Mouse (Mus musculus) limb, embryonic 15.5 days (tissue): ENCODE results near the gene Cnksr2. TPM values are rescaled to one million over a fixed set of nuclear protein-coding genes. Genes with fewer than 3 reads are reported as not detected.

Experiments used
- ATAC-seq: fragments of 200-750 bp; cut with Nextera tagmentation; 2 replicates; pipeline ENCODE4 v1.8.0; 2017; ENCODE audit warnings: low read depth, moderate TSS enrichment; ENCODE audit not compliant: insufficient number of reproducible peaks, low FRiP score, low TSS enrichment
- H3K27ac ChIP-seq: fragments of 300-500 bp; sonication (generic); 2 replicates; pipeline ENCODE4 v1.5.1; 2015; ENCODE audit warnings: moderate library complexity, mild to moderate bottlenecking, inconsistent platforms
- H3K27me3 ChIP-seq: fragments of 300-500 bp; sonication (generic); 2 replicates; pipeline ENCODE4 v1.6.1; 2015; ENCODE audit warnings: inconsistent platforms
- H3K36me3 ChIP-seq: fragments of 300-500 bp; sonication (generic); 2 replicates; pipeline ENCODE4 v1.6.1; 2015; ENCODE audit warnings: inconsistent platforms
- H3K4me1 ChIP-seq: fragments of 300-500 bp; sonication (generic); 2 replicates; pipeline ENCODE4 v1.6.1; 2015; ENCODE audit warnings: inconsistent platforms
- H3K4me2 ChIP-seq: fragments of 300-500 bp; sonication (generic); 2 replicates; pipeline ENCODE4 v1.6.1; 2015; ENCODE audit warnings: mild to moderate bottlenecking, inconsistent platforms
- H3K4me3 ChIP-seq: fragments of 300-500 bp; sonication (generic); 2 replicates; pipeline ENCODE4 v1.5.1; 2015; ENCODE audit warnings: mild to moderate bottlenecking, inconsistent platforms
- H3K9ac ChIP-seq: fragments of 300-500 bp; sonication (generic); 2 replicates; pipeline ENCODE4 v1.6.1; 2015; ENCODE audit warnings: inconsistent platforms
- H3K9me3 ChIP-seq: fragments of 300-500 bp; sonication (generic); 2 replicates; pipeline ENCODE4 v1.6.1; 2016; ENCODE audit warnings: inconsistent platforms
- WGBS: fragments of 180-500 bp; shearing (Covaris S2); methylation state at CpG from one replicate; pipeline ENCODE4 v1.1.7; 2015; 5-methylcytosine and 5-hydroxymethylcytosine counted together
- polyA plus RNA-seq: library from polyadenylated mRNA; unstranded; fragments of >200 nt; fragmentation: Nextera tagmentation; extraction: Ambion mirVana; gene quantifications from 2 replicates; pipeline ENCODE4 v1.2.1, GENCODE M21; 2015

Gene Cnksr2
- polyA plus RNA-seq, 1 experiment from 2014 or later: 1.8 TPM

- Histone ChIP-seq H3K27ac (no peak within 1 kb of the TSS), H3K4me3 (peak within 1 kb of the TSS; percentile 23), H3K36me3 (no peaks in the 10 kb centered on the region), H3K4me1 (peaks cover 8% of the 10 kb centered on the region; the same call in 1 of the 2 replicates), H3K9me3 (no peaks in the 10 kb centered on the region), H3K4me2 (peak within 1 kb of the TSS; percentile 55), H3K27me3 (peaks cover 27% of the 10 kb centered on the region), H3K9ac (no peak within 1 kb of the TSS)
- 33% methylated on average over 28 of the region's 28 CpGs for WGBS
- 0 out of 2 replicates have a peak, but pooled peaks have one; percentile 30 for ATAC-seq
Measured at GRCm38 (mm10) chrX:157818207-157818920, 224.7 kb downstream of the Cnksr2 start, which contains the start of gene Klhl34. Gene Klhl34, plus strand, starts transcription at chrX:157818435.

GRCm38 (mm10) chrX:157817571-157818206 is 225.4 kb downstream of the Cnksr2 start:
- Histone ChIP-seq H3K27me3 (peaks cover 27% of the 10 kb centered on the region), H3K4me3 (peak overlapping the region; percentile 23), H3K36me3 (no peaks in the 10 kb centered on the region), H3K4me2 (peak overlapping the region; percentile 55), H3K4me1 (peaks cover 8% of the 10 kb centered on the region; the same call in 1 of the 2 replicates), H3K9me3 (no peaks in the 10 kb centered on the region), H3K9ac (no peak overlapping the region), H3K27ac (no peak overlapping the region)
- WGBS: 20% methylated on average over 31 of the region's 31 CpGs
- no peak for ATAC-seq

- no peak overlapping the region for H3K27ac ChIP-seq
- H3K4me1 ChIP-seq: no peaks in the 10 kb centered on the region
- WGBS: 47% methylated on average over 1 of the region's 1 CpGs
- no peaks in the 10 kb centered on the region for H3K9me3 ChIP-seq
- no peaks in the 10 kb centered on the region for H3K27me3 ChIP-seq
- H3K9ac ChIP-seq: no peak overlapping the region
- ATAC-seq: no peak
- H3K4me3 ChIP-seq: no peak overlapping the region
- no peak overlapping the region for H3K4me2 ChIP-seq
- no peaks in the 10 kb centered on the region for H3K36me3 ChIP-seq
Measured at GRCm38 (mm10) chrX:157809721-157810120, 233.4 kb downstream of the Cnksr2 start.

- WGBS: 90% methylated on average over 2 of the region's 2 CpGs
- no peaks in the 10 kb centered on the region for H3K9me3 ChIP-seq
- no peak for ATAC-seq
- no peak overlapping the region for H3K4me2 ChIP-seq
- H3K4me1 ChIP-seq: no peaks in the 10 kb centered on the region
- H3K27me3 ChIP-seq: no peaks in the 10 kb centered on the region
- no peak overlapping the region for H3K4me3 ChIP-seq
- no peak overlapping the region for H3K27ac ChIP-seq
- H3K36me3 ChIP-seq: no peaks in the 10 kb centered on the region
- H3K9ac ChIP-seq: no peak overlapping the region
Measured at GRCm38 (mm10) chrX:157801669-157802068, 241.4 kb downstream of the Cnksr2 start.

Other genes with a start within 250 kb of the Cnksr2 start
- gene Klhl34, start 224.9 kb downstream of the Cnksr2 start, polyA plus RNA-seq: 0.46 and 0.87 TPM in 2 replicates